Mouse (Mus musculus) spleen, postnatal 14 days (tissue): ENCODE measurements at regions not wholly inside any gene's neighbourhood (a gene's known extent, or its start where the extent isn't known, plus 50 kb on each side); places are given as distances from the start of the nearest gene placed in this dataset.

Experiments used
- DNase-seq, 2 experiments: peaks; one replicate each; pipeline ENCODE4 v3.0.0; 2021 to 2022; ENCODE audit warnings: low spot score in 2 of 2

DNA sequence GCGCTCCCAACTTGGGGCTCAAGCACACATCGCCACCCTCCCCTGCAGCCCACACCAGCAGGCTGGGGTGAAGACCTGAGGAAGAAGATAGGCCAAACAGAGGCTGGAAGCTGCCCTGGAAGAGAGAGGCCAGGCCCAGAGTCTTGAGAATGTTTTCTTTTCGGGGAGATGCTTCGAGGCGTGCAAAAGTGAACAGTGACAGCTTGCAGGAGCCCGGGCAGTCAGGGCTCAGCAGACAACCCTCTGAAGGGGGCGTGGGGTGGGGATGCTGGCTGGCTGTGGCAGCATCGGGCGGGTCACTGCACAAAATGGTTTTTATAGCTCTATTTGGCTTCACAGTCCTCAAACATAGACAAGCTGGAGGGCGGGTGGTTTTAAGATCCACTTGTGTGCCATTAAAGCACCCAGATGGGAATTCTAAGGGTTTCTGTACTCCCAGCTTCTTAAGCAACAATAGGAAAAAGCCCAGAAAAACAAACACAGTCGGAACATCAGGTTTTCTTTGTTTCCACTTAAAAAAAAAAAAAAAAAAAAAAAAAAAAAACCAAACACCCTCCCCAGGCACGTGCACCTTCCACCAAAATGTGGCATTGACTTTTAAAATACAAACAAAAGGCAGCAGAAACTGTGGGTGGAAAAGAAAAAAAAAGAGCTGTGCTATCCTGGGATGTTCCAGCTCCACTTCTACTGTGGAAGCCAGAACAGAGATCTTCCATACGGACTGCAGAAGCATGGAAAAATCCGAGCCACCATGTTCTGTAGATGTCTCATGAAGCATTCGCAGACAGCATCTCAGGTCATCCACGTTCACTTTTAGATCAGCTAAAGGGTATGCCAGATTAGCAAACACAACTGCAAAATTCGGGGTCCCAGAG, 123.5 kb downstream of the Ly86 start:
- no peak for DNase-seq

DNA sequence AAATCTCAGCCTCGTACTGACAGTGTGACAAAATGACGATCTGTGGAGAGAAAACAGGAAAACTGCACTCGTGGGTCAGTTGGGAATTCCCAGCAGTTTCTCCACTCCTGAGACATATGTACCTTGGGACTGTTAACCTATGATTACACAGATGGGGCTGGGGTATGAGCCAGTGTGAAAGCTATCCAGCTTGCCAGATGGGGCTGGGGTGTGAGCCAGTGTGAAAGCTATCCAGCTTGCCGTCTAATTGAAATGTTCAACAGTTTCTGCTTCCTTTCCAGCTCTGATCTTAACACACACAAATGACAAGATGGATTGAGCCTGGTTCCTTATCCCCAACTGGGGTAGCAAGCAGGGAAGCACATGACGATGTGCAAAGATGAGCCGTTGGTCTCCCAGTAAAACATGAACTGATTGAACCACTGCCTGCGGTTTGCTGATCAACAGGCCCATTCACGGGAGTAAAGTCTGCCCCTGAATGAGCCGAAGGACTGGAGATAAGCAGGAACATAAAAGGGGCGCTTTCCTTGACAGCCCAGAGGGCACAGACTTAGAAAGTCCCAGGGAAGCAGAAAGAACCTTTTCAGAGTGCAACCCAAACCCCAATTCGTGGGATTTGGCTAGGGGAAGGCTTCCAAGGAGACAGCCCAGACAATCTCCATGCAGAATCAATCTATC, 125.4 kb downstream of the Ly86 start:
- DNase-seq, result no peak

DNA sequence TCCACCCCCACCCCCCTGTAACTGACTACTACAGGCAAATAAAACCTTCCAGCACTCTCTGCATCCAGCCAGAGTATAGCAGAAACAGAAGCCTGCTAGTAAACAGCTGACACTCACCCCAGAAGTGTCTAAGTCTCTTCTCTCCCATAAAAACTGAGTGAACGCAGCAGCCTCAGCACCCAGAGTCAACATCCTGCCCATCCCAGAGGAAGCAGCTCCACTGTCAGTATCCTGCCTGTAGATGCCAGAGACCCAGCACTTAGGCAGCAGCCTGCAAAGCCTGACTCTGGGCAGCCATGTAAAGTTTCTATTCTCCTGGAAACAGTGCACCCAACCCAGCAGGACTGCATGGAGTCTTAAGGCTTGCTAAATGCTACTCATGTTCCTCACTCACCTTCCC, 128.4 kb downstream of the Ly86 start:
- no peak for DNase-seq

GRCm38 (mm10) chr13:37475804-37476203, 130.8 kb downstream of the Ly86 start:
- DNase-seq, result no peak

DNA sequence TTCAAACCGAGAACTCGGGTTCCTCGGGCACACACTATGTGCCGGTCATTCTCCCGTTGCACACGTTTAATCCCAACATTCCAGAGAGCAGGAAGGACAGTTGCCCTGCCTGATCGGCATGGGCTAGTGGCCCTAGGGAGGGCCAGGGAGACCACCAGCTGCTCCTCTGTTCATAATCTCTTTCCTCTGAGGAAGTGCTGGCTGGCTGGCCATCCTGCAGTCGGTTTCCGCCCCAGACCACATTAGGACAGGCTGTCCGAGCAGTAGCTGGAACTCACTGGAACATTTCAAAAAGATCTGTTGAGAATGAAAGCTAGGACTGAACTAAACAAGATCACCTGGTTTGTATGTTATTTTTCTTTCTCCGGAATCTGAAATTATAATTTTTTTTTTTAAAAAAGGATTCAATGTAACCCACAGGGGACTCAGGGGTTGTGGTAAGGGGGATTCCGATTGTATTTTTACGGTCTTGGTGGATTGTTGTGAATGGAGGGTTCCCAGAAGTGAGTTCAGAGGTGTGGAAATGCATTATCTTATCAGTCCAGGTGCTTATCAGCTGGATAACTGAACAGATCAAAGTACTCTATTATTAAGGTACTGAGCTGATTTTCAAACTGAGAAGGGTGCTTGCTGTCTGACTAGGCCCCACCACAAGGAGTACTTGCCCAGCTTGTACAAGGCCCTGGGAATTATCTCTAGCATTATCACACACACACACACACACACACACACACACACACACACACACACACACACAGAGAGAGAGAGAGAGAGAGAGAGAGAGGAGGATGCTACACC, 131.4 kb downstream of the Ly86 start:
- no peak for DNase-seq

DNA sequence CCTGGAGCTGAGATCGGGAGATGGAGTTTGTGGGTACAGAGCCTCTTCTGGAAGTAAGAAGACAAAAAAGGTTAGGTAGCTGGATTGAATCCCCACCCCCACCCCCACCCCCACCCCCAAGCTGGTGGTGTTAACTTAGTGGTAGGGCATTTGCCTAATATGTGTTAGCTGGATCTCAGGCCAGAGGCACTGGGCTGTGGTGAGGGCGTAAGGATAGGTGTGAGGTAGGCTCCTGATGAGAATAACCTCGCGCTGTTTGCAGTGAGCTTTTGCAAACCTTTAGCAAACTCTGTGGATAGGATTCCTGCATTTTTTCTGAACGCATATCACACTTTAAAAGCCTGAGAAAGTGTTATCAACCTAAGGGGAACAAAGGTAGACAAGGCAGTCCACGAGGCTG, 132.3 kb downstream of the Ly86 start:
- no peak for DNase-seq

- DNase-seq, result no peak
These were observed 132.9 kb downstream of the Ly86 start for GRCm38 (mm10) chr13:37477749-37478548.

- no peak for DNase-seq
These were observed 134.2 kb downstream of the Ly86 start for GRCm38 (mm10) chr13:37479182-37479691.

GRCm38 (mm10) chr13:37481514-37481913, 136.5 kb downstream of the Ly86 start:
- DNase-seq, result no peak

DNA sequence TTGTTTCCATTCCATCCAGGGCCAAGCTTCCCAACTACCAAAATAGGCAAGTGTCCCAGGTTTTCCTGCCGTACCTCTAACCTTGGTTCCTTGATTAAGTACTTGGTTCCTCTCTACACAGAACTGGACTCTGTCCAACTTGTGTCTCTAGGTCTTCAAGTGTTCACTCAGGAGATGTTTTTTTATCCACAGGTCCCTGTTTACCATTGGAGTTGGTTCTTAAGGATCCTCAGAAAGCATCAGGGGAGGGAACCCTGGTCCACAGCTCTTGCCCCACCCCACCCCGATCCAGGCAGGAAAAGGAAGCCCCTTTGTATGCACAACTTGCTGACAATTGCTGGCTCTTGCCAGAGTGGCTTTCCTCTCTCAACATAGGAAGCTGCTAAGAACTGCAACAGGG, 137.0 kb downstream of the Ly86 start:
- no peak for DNase-seq

- no peak for DNase-seq
These were observed 137.6 kb downstream of the Ly86 start for GRCm38 (mm10) chr13:37482589-37482988.

DNA sequence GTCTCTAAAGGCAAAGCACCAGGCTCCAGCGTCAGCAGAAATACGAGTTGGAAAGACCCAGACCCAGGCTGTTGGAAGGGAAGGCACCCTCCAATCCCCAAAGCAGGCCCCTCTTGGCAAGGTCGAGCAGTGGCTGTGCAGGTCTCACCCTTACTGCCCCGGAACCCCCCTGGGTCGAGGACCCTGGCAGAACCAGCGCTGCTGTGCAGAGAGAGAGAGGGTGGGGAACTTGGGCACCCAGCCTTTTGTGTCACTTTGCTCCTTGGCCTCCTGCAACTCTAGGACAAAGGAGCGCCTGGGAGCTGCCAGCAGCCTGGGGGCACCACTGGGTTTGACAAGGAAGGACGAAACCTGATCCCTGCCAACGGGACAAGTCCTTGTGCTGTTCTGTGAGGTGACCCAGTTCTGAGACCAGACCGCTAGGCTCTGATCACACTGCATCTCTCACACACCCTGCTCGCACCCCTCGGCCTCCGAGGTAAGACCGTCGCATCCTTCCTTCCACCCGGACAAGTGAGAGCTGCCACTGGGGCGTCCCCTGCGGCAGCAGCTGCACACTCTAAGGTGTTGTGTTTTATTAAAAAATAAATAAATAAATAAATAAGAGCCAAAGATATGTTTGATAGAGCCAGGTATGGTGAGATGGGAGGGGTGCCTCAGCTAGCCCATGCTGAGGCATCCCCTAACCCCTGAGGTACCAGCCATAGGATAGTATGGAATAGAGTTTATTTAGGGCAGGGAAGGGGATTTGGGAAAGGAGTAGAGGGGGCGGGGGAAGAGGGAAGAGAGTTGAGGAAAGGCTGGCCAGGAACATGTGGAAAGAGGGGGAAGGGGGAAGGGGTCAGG, 138.2 kb downstream of the Ly86 start:
- no peak for DNase-seq

DNA sequence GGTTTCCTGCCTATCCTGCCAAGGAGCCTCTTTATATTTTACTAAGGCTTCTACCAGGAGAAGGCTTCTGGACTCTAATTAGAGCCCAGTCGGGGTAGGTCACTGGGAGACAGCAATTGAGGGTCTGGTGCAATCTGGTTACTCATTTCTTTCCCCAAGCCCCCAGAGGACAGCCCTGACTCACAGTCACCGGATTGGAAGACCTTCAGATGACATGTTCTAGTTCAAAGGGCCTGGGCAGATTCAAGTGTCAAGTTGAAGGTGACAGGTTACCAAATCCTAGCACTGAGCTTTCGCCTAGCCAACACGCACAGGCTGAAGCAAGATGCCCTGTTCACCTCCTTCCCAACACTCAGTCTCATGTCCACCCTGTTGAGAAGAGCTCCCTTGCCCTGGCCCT, 139.6 kb downstream of the Ly86 start:
- DNase-seq, result no peak

DNA sequence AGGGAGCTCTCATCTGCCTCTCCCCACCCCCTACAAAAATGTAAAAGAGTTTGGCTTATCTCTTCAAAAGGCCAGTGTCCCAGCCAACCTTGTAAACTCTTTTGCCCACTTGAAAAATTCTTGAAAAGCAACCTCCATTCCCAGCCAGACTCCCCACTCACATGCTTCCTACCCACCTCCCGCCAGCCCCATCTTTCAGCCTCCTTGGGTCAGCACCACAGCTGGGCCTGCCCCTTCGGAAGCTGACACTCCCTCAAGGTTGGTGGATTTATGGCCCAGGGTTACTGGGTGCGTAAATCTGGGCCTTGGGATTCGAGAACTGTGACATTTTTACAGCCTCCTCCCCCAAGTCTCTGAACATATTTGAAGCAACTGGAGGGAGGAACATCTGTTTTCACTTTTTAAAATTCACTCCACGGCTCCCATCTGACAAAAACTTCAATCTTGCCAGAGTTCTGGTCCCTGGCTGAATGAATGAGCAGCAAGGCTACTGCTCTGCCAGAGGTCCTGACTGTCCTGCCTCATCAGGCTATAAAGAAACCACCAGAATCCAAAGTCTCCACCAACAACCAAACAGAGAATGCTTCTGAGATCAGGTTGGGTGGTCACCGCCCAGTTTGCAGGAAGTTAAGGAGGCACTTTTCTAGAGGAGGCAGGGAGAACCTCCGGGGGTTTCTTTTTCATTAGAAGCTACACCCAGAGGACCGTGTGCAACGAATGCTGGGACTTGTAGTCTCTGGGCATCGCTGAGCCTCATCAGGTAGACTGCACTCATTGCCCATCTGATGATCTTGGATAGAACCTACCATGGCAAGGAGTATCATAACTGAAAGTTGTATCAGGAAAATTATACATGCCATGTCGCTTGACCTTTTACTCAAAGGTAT, 147.3 kb downstream of the Ly86 start:
- no peak for DNase-seq

DNA sequence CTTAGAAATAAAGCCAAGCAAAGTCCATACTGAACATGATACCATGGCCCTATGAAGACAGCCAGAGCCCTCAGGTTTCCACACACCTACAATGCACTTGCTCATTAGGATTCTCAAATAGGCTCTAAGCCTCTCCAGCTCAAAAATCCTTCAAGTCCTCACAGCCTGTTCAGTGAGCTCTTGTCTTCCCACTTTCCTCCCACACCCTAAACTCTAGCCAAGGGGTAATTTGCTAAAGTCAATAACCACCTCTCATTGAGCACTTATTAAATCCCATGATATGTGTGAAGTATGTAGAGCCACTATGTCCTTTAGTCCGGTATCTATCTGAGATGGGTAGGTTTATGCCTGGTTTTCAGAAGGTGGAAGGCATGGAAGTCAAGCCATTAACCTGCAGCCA, 148.3 kb downstream of the Ly86 start:
- DNase-seq, result no peak

- no peak for DNase-seq
These were observed 150.4 kb downstream of the Ly86 start for GRCm38 (mm10) chr13:37495272-37495932.

GRCm38 (mm10) chr13:37497986-37498385, 153.0 kb downstream of the Ly86 start:
- DNase-seq, result no peak

DNA sequence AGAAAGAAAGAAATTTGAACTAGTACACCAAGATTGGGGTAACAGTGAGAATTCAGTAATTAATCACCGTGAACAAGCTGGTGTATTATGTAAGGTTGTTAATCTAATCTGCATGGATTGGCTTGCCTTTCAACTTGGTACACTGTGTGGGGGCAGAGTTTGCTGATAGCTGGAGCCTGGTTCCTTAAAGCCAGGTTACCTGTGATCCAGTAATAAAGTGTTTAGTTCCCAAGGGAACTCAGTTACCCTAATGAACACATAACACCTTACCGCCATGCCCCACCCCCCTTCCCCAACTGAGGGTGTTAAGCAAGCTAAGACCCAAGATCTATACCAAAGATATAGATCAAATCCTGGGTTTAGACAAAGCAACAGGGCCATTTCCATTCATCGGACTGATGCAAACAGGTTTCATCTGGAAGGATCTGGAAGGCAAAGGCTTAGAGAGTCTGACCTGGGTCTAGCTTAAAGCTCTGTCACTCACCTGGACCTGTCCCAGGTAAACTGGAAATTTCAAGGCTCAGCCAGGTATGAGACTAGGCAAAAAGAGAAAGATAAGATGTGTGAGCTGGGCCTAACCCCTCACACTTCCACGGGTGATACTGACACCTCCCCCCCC, 155.8 kb downstream of the Ly86 start:
- no peak for DNase-seq
